Comparison of ENCODE assay signal across 8 mouse cellular contexts in the genomic region with DNA sequence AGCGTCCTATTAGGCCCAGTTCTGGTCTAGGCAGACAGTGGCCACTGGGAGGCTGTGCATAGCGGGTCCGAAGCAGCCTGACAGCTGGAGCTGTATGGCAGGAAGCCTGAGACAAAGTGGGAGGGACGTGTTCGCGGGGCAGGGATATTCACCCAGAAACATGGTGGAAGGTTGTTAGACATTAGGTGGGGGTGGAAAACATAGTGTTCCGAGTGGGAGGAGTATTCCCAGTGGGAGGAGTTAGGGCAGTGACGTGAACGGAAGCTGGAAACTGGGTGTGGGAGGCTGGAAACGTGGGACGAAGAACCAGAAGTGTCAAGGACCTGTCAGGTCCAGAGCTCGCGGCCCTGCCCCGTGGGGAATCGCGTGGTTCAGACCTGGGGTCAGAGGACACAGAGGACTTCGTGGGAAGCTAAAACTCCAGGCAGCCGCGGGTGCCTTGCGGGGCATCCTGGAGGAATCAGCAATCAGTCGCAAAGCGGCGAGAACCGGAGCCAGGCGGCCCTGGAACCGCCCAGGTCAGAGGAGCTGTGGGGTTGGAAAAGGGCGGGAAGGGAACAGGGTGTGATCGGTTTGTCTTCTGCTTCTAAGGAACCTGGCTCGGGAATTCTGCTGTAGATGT. TPM values are rescaled to one million over a fixed set of nuclear protein-coding genes. Genes with fewer than 3 reads are reported as not detected.
DNase-seq lines count a peak whose midpoint lies in the region; ATAC-seq and TF ChIP-seq lines count a peak whose summit lies in the region.

A gene (plus strand): TSS at position 281 of the 622 bp plus-strand sequence.

- ATAC-seq in limb, embryonic 13.5 days (ENCODE audit: low FRiP score, low read depth): peak; percentile 95
- peak; percentile 95 for ATAC-seq in midbrain, embryonic 15.5 days (replicated peaks)

- DNase-seq in B cell, adult 2 months: peak; percentile 41 to 45
- DNase-seq in brain, adult 2 months (ENCODE audit: low read depth, low spot score): peak; percentile 96
- peak; percentile 93 for DNase-seq in heart, adult 8-10 months (ENCODE audit: low spot score)
- peak; percentile 89 for DNase-seq in kidney, adult 9 months
- DNase-seq in spleen, adult 2 months (ENCODE audit: low read depth in 1 of 2, low spot score in 2 of 2): peak in 1 of 2 experiments; percentile 23

- peak within 1 kb of the TSS; percentile 77 for H3K9ac ChIP-seq in limb, embryonic 13.5 days
- peak within 1 kb of the TSS; percentile 77 for H3K9ac ChIP-seq in midbrain, embryonic 15.5 days

- peaks cover 5% of the 10 kb centered on the region for H3K4me1 ChIP-seq in embryonic fibroblast, embryonic 13.5 days (ENCODE audit: control insufficient read depth, insufficient read depth, low read length)
- peaks cover 11% of the 10 kb centered on the region for H3K4me1 ChIP-seq in limb, embryonic 13.5 days
- H3K4me1 ChIP-seq in midbrain, embryonic 15.5 days: peaks cover 15% of the 10 kb centered on the region
- no peaks in the 10 kb centered on the region for H3K4me1 ChIP-seq in spleen, adult 2 months (ENCODE audit: control insufficient read depth, insufficient read depth, insufficient read length)

- H3K27me3 ChIP-seq in limb, embryonic 13.5 days: no peaks in the 10 kb centered on the region
- no peaks in the 10 kb centered on the region for H3K27me3 ChIP-seq in midbrain, embryonic 15.5 days (replicated peaks)
- H3K27me3 ChIP-seq in spleen, adult 2 months (ENCODE audit: control insufficient read depth, insufficient read depth, low read length): no peaks in the 10 kb centered on the region

- under 1% methylated on average over 29 of the region's 29 CpGs for WGBS in limb, embryonic 13.5 days
- WGBS in midbrain, embryonic 15.5 days: under 1% methylated on average over 29 of the region's 29 CpGs
- 6% methylated on average over 29 of the region's 29 CpGs for WGBS in spleen, adult 2 months

- peak within 1 kb of the TSS; percentile 71 for H3K4me2 ChIP-seq in limb, embryonic 13.5 days (replicated peaks)
- H3K4me2 ChIP-seq in midbrain, embryonic 15.5 days: peak within 1 kb of the TSS; percentile 77

- peak within 1 kb of the TSS; percentile 79 for H3K4me3 ChIP-seq in embryonic fibroblast, embryonic 13.5 days (ENCODE audit: insufficient read depth, low read length)
- peak within 1 kb of the TSS; percentile 72 for H3K4me3 ChIP-seq in limb, embryonic 13.5 days
- H3K4me3 ChIP-seq in midbrain, embryonic 15.5 days: peak within 1 kb of the TSS; percentile 70
- H3K4me3 ChIP-seq in spleen, adult 2 months (ENCODE audit: extremely low read depth, insufficient read depth, insufficient read length): peak within 1 kb of the TSS; percentile 53

- no peaks in the 10 kb centered on the region for H3K9me3 ChIP-seq in limb, embryonic 13.5 days
- H3K9me3 ChIP-seq in midbrain, embryonic 15.5 days: no peaks in the 10 kb centered on the region

- peak within 1 kb of the TSS; percentile 77 for H3K27ac ChIP-seq in embryonic fibroblast, embryonic 13.5 days (ENCODE audit: insufficient read depth, low read length)
- H3K27ac ChIP-seq in limb, embryonic 13.5 days: peak within 1 kb of the TSS; percentile 85
- peak within 1 kb of the TSS; percentile 97 for H3K27ac ChIP-seq in midbrain, embryonic 15.5 days
- H3K27ac ChIP-seq in spleen, adult 2 months (ENCODE audit: insufficient read depth, low read length): peak within 1 kb of the TSS; percentile 15; the same call in 1 of the 2 replicates

- TF ChIP-seq CTCF in embryonic fibroblast, embryonic 13.5 days (IDR thresholded peaks at IDR 0.05; ENCODE audit: borderline replicate concordance, insufficient read depth, low read length): no peak; the same call in 1 of the 2 replicates
- TF ChIP-seq CTCF in spleen, adult 2 months (IDR thresholded peaks at IDR 0.05; ENCODE audit: extremely low read depth, insufficient read depth, insufficient read length, insufficient replicate concordance): no peak

- H3K36me3 ChIP-seq in limb, embryonic 13.5 days: no peaks in the 10 kb centered on the region; the same call in 1 of the 2 replicates
- no peaks in the 10 kb centered on the region for H3K36me3 ChIP-seq in midbrain, embryonic 15.5 days (replicated peaks)
- H3K36me3 ChIP-seq in spleen, adult 2 months (ENCODE audit: control insufficient read depth, insufficient read depth, low read length): peaks cover 1% of the 10 kb centered on the region; the same call in 1 of the 2 replicates

- TF ChIP-seq POLR2A in embryonic fibroblast, embryonic 13.5 days (IDR thresholded peaks at IDR 0.05; ENCODE audit: low read depth, low read length): peak; percentile 78
- no peak for TF ChIP-seq POLR2A in spleen, adult 2 months (IDR thresholded peaks at IDR 0.05; ENCODE audit: low read depth, low read length)

RNA-seq across cellular contexts. Expression of the gene that starts here (rescaled TPM):
- 23.9 and 28.2 TPM in 2 replicates for polyA plus RNA-seq in embryonic fibroblast, embryonic 13.5 days (2011; ENCODE audit: insufficient read length, low read depth, missing spikeins)
- 1 to 10 TPM; 2.8 to 3.5 (median 3.1) TPM for total RNA-seq in heart, adult 8-10 months (2022)
- polyA plus RNA-seq in limb, embryonic 13.5 days (2015; fragmentation: Nextera tagmentation; extraction: Ambion mirVana): 16.9 and 17.9 TPM in 2 replicates
- polyA plus RNA-seq in midbrain, embryonic 15.5 days (2015; fragmentation: Nextera tagmentation; extraction: Ambion mirVana): 18.3 and 20.5 TPM in 2 replicates
- 0.28 and 0.32 TPM in 2 replicates for polyA plus RNA-seq in spleen, adult 2 months (2012; rRNA removed)

Comparison
In these comparisons a context has a peak if more than half of its experiments do, and no peak if none do; other contexts are left out.
1. RNA of the gene that starts here (polyA plus RNA-seq): 23.9 to 28.2 TPM in embryonic fibroblast, embryonic 13.5 days, 18.3 to 20.5 TPM in midbrain, embryonic 15.5 days and 16.9 to 17.9 TPM in limb, embryonic 13.5 days; 0.28 to 0.32 TPM in spleen, adult 2 months; every median in the first group is over 10 times any median in the second.
2. H3K27ac ChIP-seq: peak in every context shown above with its lines; median percentile 97 in midbrain, embryonic 15.5 days; 85 in limb, embryonic 13.5 days; 77 in embryonic fibroblast, embryonic 13.5 days; 15 in spleen, adult 2 months.
3. Peak in every context shown above with its lines, with median percentiles within 50 percentile points of each other: H3K4me3 ChIP-seq.